Mouse (Mus musculus): ENCODE data around the gene Galp. TPM values are rescaled to one million over a fixed set of nuclear protein-coding genes. Genes with fewer than 3 reads are reported as not detected.

Galp gene
- total and polyA plus RNA-seq, 2 experiments from 2014 or later, result not detected

DNA sequence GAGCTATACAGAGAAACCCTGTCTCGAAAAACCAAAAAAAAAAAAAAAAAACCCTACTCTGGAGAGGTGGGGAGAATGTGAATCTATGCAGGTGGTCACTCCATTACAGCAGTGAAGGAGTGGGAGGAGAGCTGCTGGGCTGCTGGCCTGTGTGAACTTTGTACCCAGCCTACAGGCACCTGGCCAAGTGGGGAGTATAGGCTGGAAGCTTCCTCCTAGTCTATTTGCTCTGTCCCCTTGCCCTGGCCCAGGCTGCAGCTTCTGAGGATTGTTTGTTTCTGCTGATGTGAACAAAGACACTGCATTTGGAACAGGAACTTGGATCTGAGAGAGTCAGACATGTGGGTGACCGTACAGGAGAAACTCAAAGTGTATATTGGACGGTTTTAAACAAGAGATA, 27.5 kb upstream of the Galp start:
- no peak overlapping the region for H3K27ac ChIP-seq
- ATAC-seq (no peak), DNase-seq (ENCODE audit: low spot score) (no peak)
- H3K9ac ChIP-seq (replicated peaks; ENCODE audit: low read length), result no peak overlapping the region
- TF ChIP-seq CTCF (IDR thresholded peaks at IDR 0.05; ENCODE audit: low read depth), result no peak
- H3K27me3 ChIP-seq (ENCODE audit: insufficient read depth, low read length), result no peaks in the 10 kb centered on the region
- 70% methylated on average over 2 of the region's 3 CpGs for WGBS
- no peaks in the 10 kb centered on the region for H3K9me3 ChIP-seq (ENCODE audit: low read length)
- H3K4me2 ChIP-seq (ENCODE audit: low read depth, low read length), result no peak overlapping the region
- H3K36me3 ChIP-seq (ENCODE audit: insufficient read depth, low read length), result no peaks in the 10 kb centered on the region
- 0 out of 2 replicates have a peak, but pooled peaks cover 5% of the 10 kb centered on the region for H3K4me1 ChIP-seq (ENCODE audit: insufficient read depth, low read length)
- H3K4me3 ChIP-seq (ENCODE audit: low read length), result no peak overlapping the region

DNA sequence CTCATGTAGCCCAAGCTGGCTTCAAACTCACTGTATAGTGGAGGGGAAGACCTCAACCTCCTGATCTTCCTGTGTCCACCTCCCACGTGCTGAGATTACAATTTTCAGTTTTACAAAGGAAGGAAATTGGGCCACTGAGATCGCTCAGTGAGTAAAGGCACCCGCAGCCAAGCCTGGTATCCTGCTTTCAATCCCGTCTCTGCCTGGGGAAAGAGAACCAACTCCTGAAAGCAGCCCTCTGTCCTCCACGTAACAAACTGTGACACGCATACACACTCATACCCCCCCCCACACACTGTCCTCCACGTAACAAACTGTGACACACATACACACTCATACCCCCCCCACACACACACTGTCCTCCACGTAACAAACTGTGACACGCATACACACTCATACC, 26.5 kb upstream of the Galp start:
- ATAC-seq, result no peak
- no peak for DNase-seq (ENCODE audit: low spot score)
- H3K4me2 ChIP-seq (ENCODE audit: low read depth, low read length), result no peak overlapping the region
- no peak overlapping the region for H3K9ac ChIP-seq (replicated peaks; ENCODE audit: low read length)
- 0 out of 2 replicates have a peak, but pooled peaks cover 5% of the 10 kb centered on the region for H3K4me1 ChIP-seq (ENCODE audit: insufficient read depth, low read length)
- H3K27me3 ChIP-seq (ENCODE audit: insufficient read depth, low read length), result no peaks in the 10 kb centered on the region
- 84% methylated on average over 9 of the region's 9 CpGs for WGBS
- H3K4me3 ChIP-seq (ENCODE audit: low read length), result no peak overlapping the region
- H3K27ac ChIP-seq, result no peak overlapping the region
- TF ChIP-seq CTCF (IDR thresholded peaks at IDR 0.05; ENCODE audit: low read depth), result no peak
- H3K9me3 ChIP-seq (ENCODE audit: low read length), result no peaks in the 10 kb centered on the region
- H3K36me3 ChIP-seq (ENCODE audit: insufficient read depth, low read length), result no peaks in the 10 kb centered on the region

DNA sequence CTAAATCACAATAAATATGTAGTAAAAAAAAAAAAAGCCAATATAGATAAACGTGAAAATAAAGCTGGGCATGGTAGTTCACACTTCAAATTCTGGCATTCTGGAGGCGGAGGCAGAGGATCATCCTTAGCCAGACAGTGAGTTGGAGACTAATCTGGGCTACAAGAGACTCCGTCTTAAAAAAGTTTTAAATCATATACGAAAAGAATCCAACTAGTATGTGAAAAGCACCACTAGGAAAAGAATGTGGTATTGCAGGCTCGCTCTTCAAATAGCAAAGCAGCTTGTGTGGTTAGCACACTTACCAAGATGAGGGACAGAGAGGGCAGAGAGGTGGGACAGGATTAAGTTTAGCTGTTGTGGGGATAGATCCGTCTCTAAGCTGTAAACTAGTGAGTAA, 26.0 kb upstream of the Galp start:
- DNase-seq (ENCODE audit: low spot score), result no peak
- 50% methylated on average over 6 of the region's 6 CpGs for WGBS
- TF ChIP-seq CTCF (IDR thresholded peaks at IDR 0.05; ENCODE audit: low read depth), result no peak

DNA sequence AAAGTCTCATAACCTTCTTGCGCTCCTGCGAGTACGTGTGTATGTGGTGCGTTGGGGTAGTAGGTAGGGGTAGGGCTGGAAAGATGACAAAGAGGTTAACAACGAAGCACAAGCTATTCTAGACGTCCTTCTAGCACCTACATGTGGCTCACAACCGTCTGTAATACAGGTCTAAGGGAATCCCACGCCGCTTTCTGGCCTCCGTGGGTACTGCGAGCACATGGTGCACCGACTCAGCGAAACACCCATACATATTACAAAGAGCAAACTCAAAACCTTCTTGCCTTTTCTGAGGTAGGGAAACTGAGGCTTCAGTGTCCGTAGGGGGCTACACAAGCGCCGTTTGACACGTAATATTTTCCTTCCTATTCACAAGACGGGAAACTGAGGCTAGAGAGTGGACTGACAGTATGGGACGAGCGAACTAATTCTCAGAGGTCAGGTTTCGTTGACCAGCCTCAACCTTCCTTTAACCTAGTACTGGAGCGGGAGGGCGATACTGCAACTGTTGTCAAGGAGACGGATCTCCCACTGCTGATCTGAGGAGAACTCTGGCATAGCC, 25.4 kb upstream of the Galp start:
- WGBS, result under 1% methylated on average over 24 of the region's 24 CpGs
- H3K36me3 ChIP-seq (ENCODE audit: insufficient read depth, low read length), result no peaks in the 10 kb centered on the region
- DNase-seq (ENCODE audit: low spot score) (peak; percentile 85), ATAC-seq (peak; percentile 53)
- TF ChIP-seq CTCF (IDR thresholded peaks at IDR 0.05; ENCODE audit: low read depth), result peak; percentile 74
- peak overlapping the region; percentile 81 for H3K4me2 ChIP-seq (ENCODE audit: low read depth, low read length)
- peak overlapping the region; percentile 70 for H3K4me3 ChIP-seq (ENCODE audit: low read length)
- H3K27me3 ChIP-seq (ENCODE audit: insufficient read depth, low read length), result no peaks in the 10 kb centered on the region
- peak overlapping the region; percentile 43 for H3K9ac ChIP-seq (replicated peaks; ENCODE audit: low read length)
- no peaks in the 10 kb centered on the region for H3K9me3 ChIP-seq (ENCODE audit: low read length)
- 0 out of 2 replicates have a peak, but pooled peaks cover 5% of the 10 kb centered on the region for H3K4me1 ChIP-seq (ENCODE audit: insufficient read depth, low read length)
- H3K27ac ChIP-seq, result peak overlapping the region; percentile 80

More for the DNA sequence above, 26.0 kb upstream of the Galp start:
- Histone ChIP-seq H3K9ac (replicated peaks; ENCODE audit: low read length) (peak overlapping the region; percentile 43; the same call in 1 of the 2 replicates), H3K36me3 (ENCODE audit: insufficient read depth, low read length) (no peaks in the 10 kb centered on the region), H3K27ac (peak overlapping the region; percentile 80), H3K4me1 (ENCODE audit: insufficient read depth, low read length) (0 out of 2 replicates have a peak, but pooled peaks cover 5% of the 10 kb centered on the region), H3K4me2 (ENCODE audit: low read depth, low read length) (peak overlapping the region; percentile 81), H3K4me3 (ENCODE audit: low read length) (no peak overlapping the region), H3K9me3 (ENCODE audit: low read length) (no peaks in the 10 kb centered on the region), H3K27me3 (ENCODE audit: insufficient read depth, low read length) (no peaks in the 10 kb centered on the region)
- no peak for ATAC-seq

DNA sequence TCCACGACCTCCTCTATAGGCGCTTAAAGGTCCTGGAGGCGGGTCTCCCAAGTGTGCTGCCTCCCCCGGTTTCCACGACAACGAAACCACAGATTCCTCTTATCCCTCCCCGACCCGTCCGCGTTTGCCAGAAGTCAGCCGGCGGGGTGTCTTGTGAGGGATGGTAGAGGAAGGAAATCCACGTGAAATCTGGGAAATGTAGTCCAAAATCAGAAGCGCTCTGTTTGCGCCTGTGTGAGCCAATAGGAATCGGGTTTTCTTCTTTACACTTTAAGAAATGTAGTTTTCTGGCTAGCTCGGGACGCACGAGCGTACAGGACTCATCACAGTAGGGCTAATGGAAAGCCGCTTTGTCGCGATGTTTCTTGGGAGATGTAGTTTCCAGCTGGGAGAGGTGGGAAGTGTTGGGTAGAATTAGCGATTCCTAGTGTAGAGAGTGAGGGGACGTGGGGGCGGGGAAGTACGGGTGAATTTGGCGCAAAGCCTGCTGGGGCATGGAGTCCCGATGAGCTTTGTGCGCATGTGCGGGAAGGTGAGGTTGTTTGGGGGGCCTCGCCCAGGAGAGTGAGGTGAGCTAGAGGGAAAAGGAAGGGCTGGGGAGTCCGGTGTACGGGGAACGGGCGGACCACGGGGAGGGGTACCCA, 24.8 kb upstream of the Galp start, which contains the start of gene Zfp444:
Gene Zfp444 (plus strand): TSS at position 221 of the 644 bp plus-strand sequence.
- Histone ChIP-seq H3K4me3 (ENCODE audit: low read length) (peak within 1 kb of the TSS; percentile 70), H3K27me3 (ENCODE audit: insufficient read depth, low read length) (no peaks in the 10 kb centered on the region), H3K4me1 (ENCODE audit: insufficient read depth, low read length) (0 out of 2 replicates have a peak, but pooled peaks cover 5% of the 10 kb centered on the region), H3K36me3 (ENCODE audit: insufficient read depth, low read length) (no peaks in the 10 kb centered on the region), H3K4me2 (ENCODE audit: low read depth, low read length) (peak within 1 kb of the TSS; percentile 81), H3K9me3 (ENCODE audit: low read length) (no peaks in the 10 kb centered on the region), H3K9ac (replicated peaks; ENCODE audit: low read length) (peak within 1 kb of the TSS; percentile 67), H3K27ac (peak within 1 kb of the TSS; percentile 80)
- WGBS, result under 1% methylated on average over 37 of the region's 37 CpGs
- ATAC-seq (peak; percentile 97), DNase-seq (ENCODE audit: low spot score) (peak; percentile 100)
- no peak for TF ChIP-seq CTCF (IDR thresholded peaks at IDR 0.05; ENCODE audit: low read depth)

DNA sequence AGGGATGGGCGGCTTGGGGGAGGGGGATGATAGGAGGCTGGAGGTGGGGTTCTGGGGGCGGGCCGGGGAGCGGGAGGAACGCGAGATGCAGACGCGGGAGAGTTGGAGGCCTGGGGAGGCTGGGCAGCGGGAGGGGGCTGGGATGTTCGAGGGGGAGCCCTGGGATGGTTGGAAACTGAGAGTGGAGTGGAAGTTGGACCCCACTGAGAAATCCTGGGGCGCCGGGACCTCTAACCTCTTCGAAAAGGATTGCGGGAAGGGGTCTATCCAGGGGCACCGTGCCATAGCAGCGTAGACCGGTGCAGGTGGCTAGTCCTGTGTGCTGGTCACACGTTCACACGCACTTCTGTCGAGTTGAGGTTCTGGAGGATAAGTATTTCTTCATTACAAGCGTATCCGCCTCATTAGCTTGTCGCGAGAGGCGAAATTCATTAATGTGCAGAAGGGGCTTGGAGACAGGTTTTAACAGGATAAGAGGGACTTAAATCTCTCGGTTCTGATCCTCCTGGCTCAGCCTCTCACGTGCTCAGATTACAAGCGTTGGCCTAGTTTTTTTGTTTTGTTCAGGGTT, 24.1 kb upstream of the Galp start:
- H3K27me3 ChIP-seq (ENCODE audit: insufficient read depth, low read length), result no peaks in the 10 kb centered on the region
- WGBS, result under 1% methylated on average over 27 of the region's 28 CpGs
- no peaks in the 10 kb centered on the region for H3K9me3 ChIP-seq (ENCODE audit: low read length)
- H3K27ac ChIP-seq, result peak overlapping the region; percentile 80
- H3K9ac ChIP-seq (replicated peaks; ENCODE audit: low read length), result peak overlapping the region; percentile 67
- TF ChIP-seq CTCF (IDR thresholded peaks at IDR 0.05; ENCODE audit: low read depth), result no peak
- H3K4me1 ChIP-seq (ENCODE audit: insufficient read depth, low read length), result 0 out of 2 replicates have a peak, but pooled peaks cover 5% of the 10 kb centered on the region
- peak overlapping the region; percentile 70 for H3K4me3 ChIP-seq (ENCODE audit: low read length)
- DNase-seq (ENCODE audit: low spot score) (peak; percentile 44), ATAC-seq (peak; percentile 11; the same call in 1 of the 2 replicates)
- no peaks in the 10 kb centered on the region for H3K36me3 ChIP-seq (ENCODE audit: insufficient read depth, low read length)
- H3K4me2 ChIP-seq (ENCODE audit: low read depth, low read length), result peak overlapping the region; percentile 81
